Mouse (Mus musculus): ENCODE measurements around the gene Gm20388. TPM values are rescaled to one million over a fixed set of nuclear protein-coding genes. Genes with fewer than 3 reads are reported as not detected.

Gm20388 gene
- polyA plus RNA-seq, 1 experiment from 2014 or later, result not detected

DNA sequence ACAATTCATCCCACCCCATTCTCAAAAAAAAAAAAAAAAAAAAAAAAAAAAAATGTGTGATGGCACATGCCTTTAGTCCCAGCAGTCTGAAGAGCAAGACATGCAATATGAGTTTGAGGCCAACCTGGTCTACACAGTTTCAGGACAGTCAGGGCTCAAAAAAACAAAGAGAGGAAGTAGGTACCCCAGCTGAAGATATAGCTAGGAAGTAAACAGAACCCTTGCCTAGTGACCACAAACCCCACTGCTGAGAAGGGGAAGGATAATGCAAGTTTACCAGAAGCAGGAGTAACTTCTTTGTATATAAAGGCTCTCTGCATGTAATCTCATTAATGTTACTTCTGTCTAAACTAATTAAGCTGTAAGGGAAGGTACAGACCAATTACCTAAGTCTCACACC is 3122.1 kb downstream of the Gm20388 start:
- Histone ChIP-seq H3K27me3 (ENCODE audit: control insufficient read depth, insufficient read depth, low read length) (no peaks in the 10 kb centered on the region), H3K4me2 (replicated peaks; ENCODE audit: low read depth, low read length) (no peak overlapping the region), H3K36me3 (ENCODE audit: control insufficient read depth, insufficient read depth, low read length) (no peaks in the 10 kb centered on the region), H3K27ac (ENCODE audit: low read depth, low read length) (no peak overlapping the region), H3K4me3 (ENCODE audit: low read length) (no peak overlapping the region), H3K9ac (ENCODE audit: low read depth, low read length) (no peak overlapping the region), H3K4me1 (ENCODE audit: control insufficient read depth, insufficient read depth, low read length) (0 out of 2 replicates have a peak, but pooled peaks cover 8% of the 10 kb centered on the region), H3K9me3 (ENCODE audit: control insufficient read depth, low read length) (no peaks in the 10 kb centered on the region)
- ATAC-seq (ENCODE audit: low FRiP score, low TSS enrichment), result no peak

DNA sequence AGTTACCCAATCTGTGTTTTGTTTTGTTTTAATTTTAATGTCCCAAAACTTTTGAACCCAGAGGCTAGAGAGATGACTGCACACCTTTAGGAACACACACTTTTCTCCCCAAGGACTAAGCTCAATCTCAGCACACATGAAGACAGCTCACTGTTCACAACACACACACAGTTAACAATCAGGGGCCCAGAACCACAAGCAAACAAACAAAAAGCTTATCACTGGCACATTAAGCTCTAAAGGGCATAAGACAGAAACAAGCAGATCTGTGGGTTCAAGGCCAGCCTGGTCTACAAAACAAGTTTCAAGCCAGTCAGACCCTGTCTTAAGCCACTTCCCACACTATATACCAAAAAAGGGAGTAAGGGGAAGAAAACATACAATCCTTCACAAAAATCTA is 3122.8 kb downstream of the Gm20388 start:
- Histone ChIP-seq H3K27me3 (ENCODE audit: control insufficient read depth, insufficient read depth, low read length) (no peaks in the 10 kb centered on the region), H3K27ac (ENCODE audit: low read depth, low read length) (no peak overlapping the region), H3K4me1 (ENCODE audit: control insufficient read depth, insufficient read depth, low read length) (0 out of 2 replicates have a peak, but pooled peaks cover 10% of the 10 kb centered on the region), H3K9ac (ENCODE audit: low read depth, low read length) (no peak overlapping the region), H3K4me2 (replicated peaks; ENCODE audit: low read depth, low read length) (no peak overlapping the region), H3K9me3 (ENCODE audit: control insufficient read depth, low read length) (no peaks in the 10 kb centered on the region), H3K36me3 (ENCODE audit: control insufficient read depth, insufficient read depth, low read length) (no peaks in the 10 kb centered on the region), H3K4me3 (ENCODE audit: low read length) (no peak overlapping the region)
- no peak for ATAC-seq (ENCODE audit: low FRiP score, low TSS enrichment)

DNA sequence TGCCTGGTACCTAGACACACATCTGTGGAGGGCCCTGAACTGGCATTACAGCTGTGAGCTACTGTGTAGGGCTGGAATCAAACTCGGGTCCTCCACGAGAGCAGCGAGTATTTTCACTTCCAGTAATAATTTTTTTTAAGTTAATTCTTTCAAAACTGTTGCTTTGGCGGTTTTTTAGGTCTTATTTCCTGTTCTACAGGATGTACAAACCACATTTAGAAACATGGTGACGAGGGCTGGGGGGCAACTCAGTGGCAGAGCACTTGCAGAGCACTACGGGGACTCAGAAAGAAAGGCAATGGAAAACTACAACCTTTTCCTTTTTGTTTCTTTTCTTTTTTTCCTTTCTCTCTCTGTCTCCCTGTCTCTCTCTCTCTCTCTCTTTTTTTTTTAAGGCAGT is 3123.5 kb downstream of the Gm20388 start:
- Histone ChIP-seq H3K4me1 (ENCODE audit: control insufficient read depth, insufficient read depth, low read length) (peaks cover 13% of the 10 kb centered on the region; the same call in 1 of the 2 replicates), H3K4me3 (ENCODE audit: low read length) (no peak overlapping the region), H3K27ac (ENCODE audit: low read depth, low read length) (no peak overlapping the region), H3K27me3 (ENCODE audit: control insufficient read depth, insufficient read depth, low read length) (no peaks in the 10 kb centered on the region), H3K4me2 (replicated peaks; ENCODE audit: low read depth, low read length) (no peak overlapping the region), H3K9me3 (ENCODE audit: control insufficient read depth, low read length) (no peaks in the 10 kb centered on the region), H3K9ac (ENCODE audit: low read depth, low read length) (no peak overlapping the region), H3K36me3 (ENCODE audit: control insufficient read depth, insufficient read depth, low read length) (no peaks in the 10 kb centered on the region)
- WGBS, result 80% methylated on average over 6 of the region's 6 CpGs
- ATAC-seq (ENCODE audit: low FRiP score, low TSS enrichment), result no peak

DNA sequence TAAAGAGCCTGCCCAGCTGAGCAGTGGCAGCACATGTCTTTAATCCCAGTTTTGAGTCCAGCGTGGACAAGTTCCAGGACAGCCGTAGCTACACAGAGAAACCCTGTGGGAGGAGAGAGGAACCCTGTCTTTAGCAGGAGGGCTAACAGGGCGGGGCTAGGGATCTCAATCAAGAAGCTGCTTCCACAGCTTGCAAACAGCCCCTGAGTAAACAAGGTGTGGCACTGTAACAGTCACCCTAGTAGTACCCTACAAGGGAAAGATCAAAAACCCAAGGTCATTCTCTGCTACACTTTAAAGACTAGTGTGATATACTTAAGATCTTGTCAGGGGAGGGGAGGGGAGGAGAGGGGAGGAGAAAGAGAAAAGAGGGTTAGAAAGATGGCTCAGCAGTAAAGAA is 3126.3 kb downstream of the Gm20388 start:
- WGBS, result 57% methylated on average over 3 of the region's 3 CpGs

DNA sequence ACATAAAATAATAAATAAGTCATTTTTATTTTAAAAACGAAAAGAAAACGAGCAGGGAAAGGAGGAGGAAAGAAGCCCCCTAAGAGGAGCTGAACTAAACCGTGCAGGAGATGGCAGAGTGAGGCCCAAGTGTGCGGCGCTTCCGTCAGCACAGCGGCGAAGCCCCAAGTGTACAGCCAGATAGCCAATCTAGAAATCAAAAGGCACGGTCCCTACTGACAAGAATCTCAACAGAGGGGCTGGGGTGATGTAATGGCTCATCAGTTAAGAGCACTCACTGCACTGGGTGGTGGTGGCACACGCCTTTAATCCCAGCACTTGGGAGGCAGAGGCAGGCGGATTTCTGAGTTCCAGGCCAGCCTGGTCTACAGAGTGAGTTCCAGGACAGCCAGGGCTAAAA is 3126.8 kb downstream of the Gm20388 start:
- Histone ChIP-seq H3K27ac (ENCODE audit: low read depth, low read length) (no peak overlapping the region), H3K27me3 (ENCODE audit: control insufficient read depth, insufficient read depth, low read length) (no peaks in the 10 kb centered on the region), H3K9me3 (ENCODE audit: control insufficient read depth, low read length) (no peaks in the 10 kb centered on the region), H3K4me3 (ENCODE audit: low read length) (no peak overlapping the region), H3K36me3 (ENCODE audit: control insufficient read depth, insufficient read depth, low read length) (no peaks in the 10 kb centered on the region), H3K4me1 (ENCODE audit: control insufficient read depth, insufficient read depth, low read length) (peaks cover 27% of the 10 kb centered on the region), H3K4me2 (replicated peaks; ENCODE audit: low read depth, low read length) (no peak overlapping the region), H3K9ac (ENCODE audit: low read depth, low read length) (no peak overlapping the region)
- no peak for ATAC-seq (ENCODE audit: low FRiP score, low TSS enrichment)
- WGBS, result 78% methylated on average over 11 of the region's 11 CpGs

More for the DNA sequence above, 3126.3 kb downstream of the Gm20388 start:
- no peaks in the 10 kb centered on the region for H3K9me3 ChIP-seq (ENCODE audit: control insufficient read depth, low read length)
- H3K27me3 ChIP-seq (ENCODE audit: control insufficient read depth, insufficient read depth, low read length), result no peaks in the 10 kb centered on the region
- no peak overlapping the region for H3K27ac ChIP-seq (ENCODE audit: low read depth, low read length)
- H3K36me3 ChIP-seq (ENCODE audit: control insufficient read depth, insufficient read depth, low read length), result no peaks in the 10 kb centered on the region
- H3K4me3 ChIP-seq (ENCODE audit: low read length), result no peak overlapping the region
- no peak overlapping the region for H3K4me2 ChIP-seq (replicated peaks; ENCODE audit: low read depth, low read length)
- no peak for ATAC-seq (ENCODE audit: low FRiP score, low TSS enrichment)
- peaks cover 27% of the 10 kb centered on the region for H3K4me1 ChIP-seq (ENCODE audit: control insufficient read depth, insufficient read depth, low read length)
- H3K9ac ChIP-seq (ENCODE audit: low read depth, low read length), result no peak overlapping the region

DNA sequence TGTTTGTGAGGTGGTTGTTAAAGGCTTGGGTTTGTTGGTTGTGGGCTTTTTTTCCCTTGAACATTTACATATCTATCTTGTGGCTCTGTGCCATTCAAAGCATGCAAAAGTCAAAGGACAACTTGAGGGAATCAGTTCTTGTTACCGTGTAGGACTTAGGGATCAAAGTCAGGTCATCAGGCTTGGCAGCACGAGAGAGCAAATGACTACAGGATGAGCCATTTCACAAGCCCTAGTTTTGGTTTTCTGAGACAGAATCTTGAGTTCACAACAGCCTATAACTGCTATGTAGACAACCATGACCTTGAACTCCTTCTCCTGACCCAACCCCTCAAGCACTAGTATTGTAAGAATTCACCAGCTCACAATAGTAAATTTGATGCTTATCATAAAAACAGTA is 3127.7 kb downstream of the Gm20388 start:
- no peaks in the 10 kb centered on the region for H3K36me3 ChIP-seq (ENCODE audit: control insufficient read depth, insufficient read depth, low read length)
- peaks cover 28% of the 10 kb centered on the region for H3K4me1 ChIP-seq (ENCODE audit: control insufficient read depth, insufficient read depth, low read length)
- 40% methylated on average over 2 of the region's 2 CpGs for WGBS

DNA sequence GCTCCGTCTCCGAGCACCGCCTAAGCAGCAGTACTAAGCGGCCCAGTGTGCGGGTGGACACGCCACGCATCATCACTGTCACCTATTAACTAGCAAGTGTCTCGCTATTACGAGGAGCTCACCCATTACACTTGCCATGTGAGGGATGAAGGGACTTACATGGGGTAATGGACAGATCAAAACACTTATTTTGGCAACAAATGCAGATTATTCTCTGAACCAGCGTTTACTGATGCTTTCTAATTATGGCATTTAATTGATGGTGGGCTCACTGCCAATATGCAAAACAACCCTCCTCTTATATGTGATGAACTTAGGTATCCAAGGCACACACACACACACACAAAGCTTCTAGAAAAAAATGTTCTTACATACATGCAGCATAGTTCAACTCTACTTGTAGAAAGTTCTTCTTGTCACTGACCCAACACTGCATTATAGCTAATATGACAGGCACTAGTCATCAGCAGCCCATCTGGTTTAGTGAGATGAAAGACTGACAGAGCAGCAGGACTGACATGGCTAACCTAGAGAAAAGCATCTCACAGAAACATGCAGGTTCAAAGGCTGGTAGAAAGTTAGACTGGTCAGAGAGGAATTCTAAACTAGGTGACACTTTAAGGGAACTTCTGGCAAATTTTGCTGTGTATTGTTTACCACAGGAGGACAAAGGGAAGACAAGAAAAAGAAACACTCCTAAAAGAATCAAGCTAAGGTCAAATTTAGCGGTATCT is 3128.9 kb downstream of the Gm20388 start:
- peaks cover 29% of the 10 kb centered on the region for H3K4me1 ChIP-seq (ENCODE audit: control insufficient read depth, insufficient read depth, low read length)
- H3K9me3 ChIP-seq (ENCODE audit: control insufficient read depth, low read length), result no peaks in the 10 kb centered on the region
- no peaks in the 10 kb centered on the region for H3K27me3 ChIP-seq (ENCODE audit: control insufficient read depth, insufficient read depth, low read length)
- H3K27ac ChIP-seq (ENCODE audit: low read depth, low read length), result no peak overlapping the region
- 69% methylated on average over 11 of the region's 11 CpGs for WGBS
- ATAC-seq (ENCODE audit: low FRiP score, low TSS enrichment), result no peak
- H3K9ac ChIP-seq (ENCODE audit: low read depth, low read length), result peak overlapping the region; percentile 100; the same call in 1 of the 2 replicates
- peak overlapping the region; percentile 100; the same call in 1 of the 2 replicates for H3K4me3 ChIP-seq (ENCODE audit: low read length)
- peak overlapping the region; percentile 71 for H3K4me2 ChIP-seq (replicated peaks; ENCODE audit: low read depth, low read length)
- H3K36me3 ChIP-seq (ENCODE audit: control insufficient read depth, insufficient read depth, low read length), result no peaks in the 10 kb centered on the region

More for the DNA sequence above, 3127.7 kb downstream of the Gm20388 start:
- H3K4me3 ChIP-seq (ENCODE audit: low read length), result no peak overlapping the region
- H3K9ac ChIP-seq (ENCODE audit: low read depth, low read length), result no peak overlapping the region
- no peak overlapping the region for H3K4me2 ChIP-seq (replicated peaks; ENCODE audit: low read depth, low read length)
- H3K9me3 ChIP-seq (ENCODE audit: control insufficient read depth, low read length), result no peaks in the 10 kb centered on the region
- no peak for ATAC-seq (ENCODE audit: low FRiP score, low TSS enrichment)
- H3K27me3 ChIP-seq (ENCODE audit: control insufficient read depth, insufficient read depth, low read length), result no peaks in the 10 kb centered on the region
- no peak overlapping the region for H3K27ac ChIP-seq (ENCODE audit: low read depth, low read length)

DNA sequence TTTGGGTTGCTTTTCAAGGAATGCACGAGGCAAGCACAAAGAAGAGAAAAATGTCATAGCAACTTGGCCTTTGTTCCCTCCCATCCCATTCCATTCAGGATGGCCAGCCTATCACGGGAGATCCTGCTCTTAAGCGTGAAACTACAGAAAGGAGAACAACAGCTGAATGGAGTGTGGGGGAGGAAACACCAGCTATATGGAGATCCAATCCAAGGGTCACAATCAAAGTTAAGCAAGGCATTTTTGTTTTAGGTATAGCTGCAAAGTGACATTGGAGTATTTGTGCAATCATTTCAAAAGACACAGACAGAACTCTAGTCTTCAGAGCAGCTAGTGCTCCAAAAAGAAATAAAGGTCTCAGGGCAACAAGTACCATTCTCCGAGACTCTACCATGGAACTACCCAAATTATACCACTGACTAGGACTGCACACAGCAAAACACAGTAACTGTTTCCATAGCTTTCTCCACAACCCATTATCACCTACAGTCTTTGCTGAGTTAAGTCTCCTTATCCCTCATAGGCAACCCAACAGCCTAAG is 3129.5 kb downstream of the Gm20388 start:
- H3K27ac ChIP-seq (ENCODE audit: low read depth, low read length), result peak overlapping the region; percentile 96; the same call in 1 of the 2 replicates
- H3K4me1 ChIP-seq (ENCODE audit: control insufficient read depth, insufficient read depth, low read length), result peaks cover 29% of the 10 kb centered on the region
- H3K4me2 ChIP-seq (replicated peaks; ENCODE audit: low read depth, low read length), result peak overlapping the region; percentile 71
- ATAC-seq (ENCODE audit: low FRiP score, low TSS enrichment), result no peak
- H3K36me3 ChIP-seq (ENCODE audit: control insufficient read depth, insufficient read depth, low read length), result no peaks in the 10 kb centered on the region
- no peaks in the 10 kb centered on the region for H3K27me3 ChIP-seq (ENCODE audit: control insufficient read depth, insufficient read depth, low read length)
- peak overlapping the region; percentile 100; the same call in 1 of the 2 replicates for H3K9ac ChIP-seq (ENCODE audit: low read depth, low read length)
- H3K9me3 ChIP-seq (ENCODE audit: control insufficient read depth, low read length), result no peaks in the 10 kb centered on the region
- WGBS, result 8% methylated on average over 4 of the region's 4 CpGs
- H3K4me3 ChIP-seq (ENCODE audit: low read length), result peak overlapping the region; percentile 100

DNA sequence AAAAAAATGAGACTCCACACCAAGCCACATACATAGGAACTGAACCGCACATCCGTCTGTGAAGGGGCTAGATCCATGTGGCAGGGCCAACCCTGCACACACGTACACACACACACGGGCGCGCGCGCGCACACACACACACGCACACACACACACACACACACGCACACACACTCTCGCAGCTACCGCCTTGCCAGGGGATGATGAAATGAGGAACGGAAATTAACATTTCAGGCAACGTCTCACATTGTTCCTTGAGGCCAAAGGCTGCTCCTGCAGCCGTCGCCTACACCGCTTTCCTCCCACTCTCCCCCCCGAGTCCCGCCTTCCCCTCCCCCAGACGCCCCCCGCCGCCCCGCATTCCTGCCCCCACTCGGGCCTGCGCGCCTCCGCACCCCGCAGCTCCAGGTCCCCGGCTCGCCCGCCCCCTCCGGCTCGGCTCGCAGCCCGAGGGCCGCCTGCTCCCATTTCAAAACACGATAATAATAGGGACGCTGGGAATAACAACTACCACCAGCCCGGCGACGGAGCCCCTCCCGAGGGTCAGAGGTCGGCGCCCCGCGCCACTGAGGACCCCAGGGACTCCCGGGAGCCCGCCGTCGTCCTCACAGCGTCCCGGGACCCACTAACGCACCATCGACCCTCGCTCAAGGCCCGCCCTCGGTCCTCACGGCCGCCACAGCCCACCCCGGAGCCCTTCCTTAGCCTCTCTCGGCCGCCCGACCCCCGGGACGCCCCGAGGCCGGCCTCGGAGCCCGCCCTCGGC is 3130.6 kb downstream of the Gm20388 start:
- under 1% methylated on average over 57 of the region's 71 CpGs for WGBS
- H3K36me3 ChIP-seq (ENCODE audit: control insufficient read depth, insufficient read depth, low read length), result no peaks in the 10 kb centered on the region
- ATAC-seq (ENCODE audit: low FRiP score, low TSS enrichment), result peak; percentile 4; the same call in 1 of the 2 replicates

More for the DNA sequence above, 3130.6 kb downstream of the Gm20388 start:
- Histone ChIP-seq H3K9ac (ENCODE audit: low read depth, low read length) (peak overlapping the region; percentile 100), H3K4me3 (ENCODE audit: low read length) (peak overlapping the region; percentile 100), H3K4me2 (replicated peaks; ENCODE audit: low read depth, low read length) (peak overlapping the region; percentile 71), H3K27me3 (ENCODE audit: control insufficient read depth, insufficient read depth, low read length) (no peaks in the 10 kb centered on the region), H3K4me1 (ENCODE audit: control insufficient read depth, insufficient read depth, low read length) (peaks cover 29% of the 10 kb centered on the region), H3K9me3 (ENCODE audit: control insufficient read depth, low read length) (no peaks in the 10 kb centered on the region), H3K27ac (ENCODE audit: low read depth, low read length) (peak overlapping the region; percentile 96)
